Mouse (Mus musculus): ENCODE results near the gene Pcdh15. TPM values are rescaled to one million over a fixed set of nuclear protein-coding genes. Genes with fewer than 3 reads are reported as not detected.

Gene Pcdh15
- polyA plus RNA-seq, 1 experiment from 2014 or later, result 17.3 TPM

GRCm38 (mm10) chr10:73929718-73930117 lies 830.6 kb downstream of the Pcdh15 start:
- H3K4me3 ChIP-seq (ENCODE audit: low read depth, low read length), result no peak overlapping the region
- no peaks in the 10 kb centered on the region for H3K9me3 ChIP-seq (replicated peaks; ENCODE audit: control insufficient read depth, low read length, poor library complexity, severe bottlenecking)
- H3K4me2 ChIP-seq (ENCODE audit: low read length), result no peak overlapping the region
- no peak overlapping the region for H3K27ac ChIP-seq (ENCODE audit: low read length)
- H3K4me1 ChIP-seq (ENCODE audit: control insufficient read depth, insufficient read depth, low read length), result no peaks in the 10 kb centered on the region
- H3K9ac ChIP-seq (ENCODE audit: low read depth, low read length), result no peak overlapping the region
- no peak for ATAC-seq
- 58% methylated on average over 5 of the region's 5 CpGs for WGBS
- no peaks in the 10 kb centered on the region for H3K36me3 ChIP-seq (ENCODE audit: control insufficient read depth, insufficient read depth, low read length)
- H3K27me3 ChIP-seq (ENCODE audit: control insufficient read depth, insufficient read depth, low read depth, low read length), result no peaks in the 10 kb centered on the region

GRCm38 (mm10) chr10:73931185-73931584 lies 832.0 kb downstream of the Pcdh15 start:
- no peak for ATAC-seq
- H3K36me3 ChIP-seq (ENCODE audit: control insufficient read depth, insufficient read depth, low read length), result no peaks in the 10 kb centered on the region
- no peaks in the 10 kb centered on the region for H3K4me1 ChIP-seq (ENCODE audit: control insufficient read depth, insufficient read depth, low read length)
- H3K27ac ChIP-seq (ENCODE audit: low read length), result no peak overlapping the region
- no peak overlapping the region for H3K9ac ChIP-seq (ENCODE audit: low read depth, low read length)
- H3K9me3 ChIP-seq (replicated peaks; ENCODE audit: control insufficient read depth, low read length, poor library complexity, severe bottlenecking), result no peaks in the 10 kb centered on the region
- H3K4me2 ChIP-seq (ENCODE audit: low read length), result no peak overlapping the region
- no peak overlapping the region for H3K4me3 ChIP-seq (ENCODE audit: low read depth, low read length)
- H3K27me3 ChIP-seq (ENCODE audit: control insufficient read depth, insufficient read depth, low read depth, low read length), result no peaks in the 10 kb centered on the region

GRCm38 (mm10) chr10:73931996-73932679 lies 833.0 kb downstream of the Pcdh15 start:
- Histone ChIP-seq H3K4me3 (ENCODE audit: low read depth, low read length) (no peak overlapping the region), H3K9ac (ENCODE audit: low read depth, low read length) (no peak overlapping the region), H3K27me3 (ENCODE audit: control insufficient read depth, insufficient read depth, low read depth, low read length) (no peaks in the 10 kb centered on the region), H3K27ac (ENCODE audit: low read length) (no peak overlapping the region), H3K4me2 (ENCODE audit: low read length) (no peak overlapping the region), H3K36me3 (ENCODE audit: control insufficient read depth, insufficient read depth, low read length) (no peaks in the 10 kb centered on the region), H3K9me3 (replicated peaks; ENCODE audit: control insufficient read depth, low read length, poor library complexity, severe bottlenecking) (no peaks in the 10 kb centered on the region), H3K4me1 (ENCODE audit: control insufficient read depth, insufficient read depth, low read length) (no peaks in the 10 kb centered on the region)
- WGBS, result 95% methylated on average over 4 of the region's 4 CpGs
- no peak for ATAC-seq

- no peaks in the 10 kb centered on the region for H3K4me1 ChIP-seq (ENCODE audit: control insufficient read depth, insufficient read depth, low read length)
- WGBS, result 61% methylated on average over 5 of the region's 5 CpGs
- no peak overlapping the region for H3K27ac ChIP-seq (ENCODE audit: low read length)
- no peak overlapping the region for H3K4me3 ChIP-seq (ENCODE audit: low read depth, low read length)
- H3K4me2 ChIP-seq (ENCODE audit: low read length), result no peak overlapping the region
- no peaks in the 10 kb centered on the region for H3K27me3 ChIP-seq (ENCODE audit: control insufficient read depth, insufficient read depth, low read depth, low read length)
- H3K9ac ChIP-seq (ENCODE audit: low read depth, low read length), result no peak overlapping the region
- no peaks in the 10 kb centered on the region for H3K36me3 ChIP-seq (ENCODE audit: control insufficient read depth, insufficient read depth, low read length)
- H3K9me3 ChIP-seq (replicated peaks; ENCODE audit: control insufficient read depth, low read length, poor library complexity, severe bottlenecking), result no peaks in the 10 kb centered on the region
- ATAC-seq, result no peak
Measured at GRCm38 (mm10) chr10:73936121-73936520, 837.0 kb downstream of the Pcdh15 start.

GRCm38 (mm10) chr10:73938989-73939388 lies 839.8 kb downstream of the Pcdh15 start:
- Histone ChIP-seq H3K9ac (ENCODE audit: low read depth, low read length) (no peak overlapping the region), H3K9me3 (replicated peaks; ENCODE audit: control insufficient read depth, low read length, poor library complexity, severe bottlenecking) (no peaks in the 10 kb centered on the region), H3K36me3 (ENCODE audit: control insufficient read depth, insufficient read depth, low read length) (no peaks in the 10 kb centered on the region), H3K4me1 (ENCODE audit: control insufficient read depth, insufficient read depth, low read length) (no peaks in the 10 kb centered on the region), H3K4me3 (ENCODE audit: low read depth, low read length) (no peak overlapping the region), H3K27me3 (ENCODE audit: control insufficient read depth, insufficient read depth, low read depth, low read length) (no peaks in the 10 kb centered on the region), H3K4me2 (ENCODE audit: low read length) (no peak overlapping the region), H3K27ac (ENCODE audit: low read length) (no peak overlapping the region)
- peak; percentile 54; the same call in 1 of the 2 replicates for ATAC-seq
- WGBS, result 43% methylated on average over 3 of the region's 3 CpGs

- H3K4me2 ChIP-seq (ENCODE audit: low read length), result no peak overlapping the region
- no peaks in the 10 kb centered on the region for H3K36me3 ChIP-seq (ENCODE audit: control insufficient read depth, insufficient read depth, low read length)
- no peaks in the 10 kb centered on the region for H3K9me3 ChIP-seq (replicated peaks; ENCODE audit: control insufficient read depth, low read length, poor library complexity, severe bottlenecking)
- H3K27me3 ChIP-seq (ENCODE audit: control insufficient read depth, insufficient read depth, low read depth, low read length), result no peaks in the 10 kb centered on the region
- WGBS, result 60% methylated on average over 2 of the region's 2 CpGs
- H3K9ac ChIP-seq (ENCODE audit: low read depth, low read length), result no peak overlapping the region
- H3K4me1 ChIP-seq (ENCODE audit: control insufficient read depth, insufficient read depth, low read length), result no peaks in the 10 kb centered on the region
- no peak overlapping the region for H3K27ac ChIP-seq (ENCODE audit: low read length)
- no peak overlapping the region for H3K4me3 ChIP-seq (ENCODE audit: low read depth, low read length)
- ATAC-seq, result no peak
Measured at GRCm38 (mm10) chr10:73947799-73948198, 848.7 kb downstream of the Pcdh15 start.

- no peaks in the 10 kb centered on the region for H3K4me1 ChIP-seq (ENCODE audit: control insufficient read depth, insufficient read depth, low read length)
- ATAC-seq, result no peak
- no peaks in the 10 kb centered on the region for H3K36me3 ChIP-seq (ENCODE audit: control insufficient read depth, insufficient read depth, low read length)
- no peak overlapping the region for H3K9ac ChIP-seq (ENCODE audit: low read depth, low read length)
- WGBS, result 86% methylated on average over 4 of the region's 4 CpGs
- no peaks in the 10 kb centered on the region for H3K9me3 ChIP-seq (replicated peaks; ENCODE audit: control insufficient read depth, low read length, poor library complexity, severe bottlenecking)
- no peak overlapping the region for H3K4me3 ChIP-seq (ENCODE audit: low read depth, low read length)
- no peaks in the 10 kb centered on the region for H3K27me3 ChIP-seq (ENCODE audit: control insufficient read depth, insufficient read depth, low read depth, low read length)
- no peak overlapping the region for H3K27ac ChIP-seq (ENCODE audit: low read length)
- no peak overlapping the region for H3K4me2 ChIP-seq (ENCODE audit: low read length)
Measured at GRCm38 (mm10) chr10:73953362-73953761, 854.2 kb downstream of the Pcdh15 start.

- Histone ChIP-seq H3K9ac (ENCODE audit: low read depth, low read length) (no peak overlapping the region), H3K9me3 (replicated peaks; ENCODE audit: control insufficient read depth, low read length, poor library complexity, severe bottlenecking) (no peaks in the 10 kb centered on the region), H3K4me2 (ENCODE audit: low read length) (no peak overlapping the region), H3K36me3 (ENCODE audit: control insufficient read depth, insufficient read depth, low read length) (no peaks in the 10 kb centered on the region), H3K27me3 (ENCODE audit: control insufficient read depth, insufficient read depth, low read depth, low read length) (no peaks in the 10 kb centered on the region), H3K27ac (ENCODE audit: low read length) (no peak overlapping the region), H3K4me3 (ENCODE audit: low read depth, low read length) (no peak overlapping the region), H3K4me1 (ENCODE audit: control insufficient read depth, insufficient read depth, low read length) (no peaks in the 10 kb centered on the region)
- WGBS, result 70% methylated on average over 5 of the region's 5 CpGs
- ATAC-seq, result no peak
Measured at GRCm38 (mm10) chr10:73984057-73984456, 884.9 kb downstream of the Pcdh15 start.

GRCm38 (mm10) chr10:74008836-74009235 lies 909.7 kb downstream of the Pcdh15 start:
- Histone ChIP-seq H3K4me2 (ENCODE audit: low read length) (no peak overlapping the region), H3K4me3 (ENCODE audit: low read depth, low read length) (no peak overlapping the region), H3K4me1 (ENCODE audit: control insufficient read depth, insufficient read depth, low read length) (no peaks in the 10 kb centered on the region), H3K9me3 (replicated peaks; ENCODE audit: control insufficient read depth, low read length, poor library complexity, severe bottlenecking) (no peaks in the 10 kb centered on the region), H3K9ac (ENCODE audit: low read depth, low read length) (no peak overlapping the region), H3K27me3 (ENCODE audit: control insufficient read depth, insufficient read depth, low read depth, low read length) (no peaks in the 10 kb centered on the region), H3K36me3 (ENCODE audit: control insufficient read depth, insufficient read depth, low read length) (no peaks in the 10 kb centered on the region), H3K27ac (ENCODE audit: low read length) (no peak overlapping the region)
- no peak for ATAC-seq
- 47% methylated on average over 1 of the region's 1 CpGs for WGBS
